Mouse (Mus musculus): ENCODE data around the gene Rpl11. TPM values are rescaled to one million over a fixed set of nuclear protein-coding genes. Genes with fewer than 3 reads are reported as not detected.
"Not testable (repeated sequence)": the region's sequence is repeated elsewhere in the genome, so short reads cannot be mapped to it uniquely, and the experiment has no call there.

Gene Rpl11
- polyA plus RNA-seq, 1 experiment from 2014 or later, result 333 TPM

DNA sequence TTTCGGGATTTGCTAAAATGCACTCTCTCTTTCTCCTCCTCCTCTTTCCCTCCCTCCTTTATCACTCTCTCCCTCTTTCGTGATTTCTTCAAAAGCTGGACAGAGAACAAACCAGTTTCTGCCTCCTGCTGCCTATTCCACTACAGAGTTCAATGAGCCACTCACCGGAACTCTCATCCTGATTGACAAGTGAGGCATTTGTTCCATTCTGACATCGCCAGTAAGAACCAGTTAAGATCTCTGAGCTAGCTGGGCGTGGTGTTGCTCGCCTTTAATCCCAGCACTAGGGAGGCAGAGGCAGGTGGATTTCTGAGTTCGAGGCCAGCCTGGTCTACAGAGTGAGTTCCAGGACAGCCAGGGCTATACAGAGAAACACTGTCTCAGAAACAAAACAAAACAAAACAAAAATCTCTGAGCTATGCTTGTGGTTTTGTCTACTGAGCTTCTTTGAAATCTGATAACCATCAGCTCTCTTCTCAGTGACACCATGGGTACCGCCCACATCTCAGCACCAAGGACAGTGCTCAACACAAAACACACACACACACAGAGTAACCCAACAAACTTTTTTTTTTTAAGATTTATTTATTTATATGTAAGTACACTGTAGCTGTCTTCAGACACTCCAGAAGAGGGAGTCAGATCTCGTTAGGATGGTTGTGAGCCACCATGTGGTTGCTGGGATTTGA, 6.7 kb upstream of the Rpl11 start:
- not testable (repeated sequence) for H3K4me1 ChIP-seq; ATAC-seq (ENCODE audit: low FRiP score); H3K9ac ChIP-seq; H3K4me3 ChIP-seq (replicated peaks); H3K9me3 ChIP-seq; H3K36me3 ChIP-seq (replicated peaks); H3K4me2 ChIP-seq; H3K27ac ChIP-seq; H3K27me3 ChIP-seq
- 62% methylated on average over 9 of the region's 9 CpGs for WGBS

GRCm38 (mm10) chr4:136057916-136058315, 4.7 kb upstream of the Rpl11 start:
- no peak for ATAC-seq (ENCODE audit: low FRiP score)
- no peak overlapping the region for H3K27ac ChIP-seq
- H3K4me3 ChIP-seq (replicated peaks), result no peak overlapping the region
- H3K27me3 ChIP-seq, result no peaks in the 10 kb centered on the region
- H3K9me3 ChIP-seq, result no peaks in the 10 kb centered on the region
- H3K36me3 ChIP-seq (replicated peaks), result no peaks in the 10 kb centered on the region
- H3K9ac ChIP-seq, result no peak overlapping the region
- H3K4me2 ChIP-seq, result no peak overlapping the region
- H3K4me1 ChIP-seq, result no peaks in the 10 kb centered on the region
- 94% methylated on average over 5 of the region's 5 CpGs for WGBS

DNA sequence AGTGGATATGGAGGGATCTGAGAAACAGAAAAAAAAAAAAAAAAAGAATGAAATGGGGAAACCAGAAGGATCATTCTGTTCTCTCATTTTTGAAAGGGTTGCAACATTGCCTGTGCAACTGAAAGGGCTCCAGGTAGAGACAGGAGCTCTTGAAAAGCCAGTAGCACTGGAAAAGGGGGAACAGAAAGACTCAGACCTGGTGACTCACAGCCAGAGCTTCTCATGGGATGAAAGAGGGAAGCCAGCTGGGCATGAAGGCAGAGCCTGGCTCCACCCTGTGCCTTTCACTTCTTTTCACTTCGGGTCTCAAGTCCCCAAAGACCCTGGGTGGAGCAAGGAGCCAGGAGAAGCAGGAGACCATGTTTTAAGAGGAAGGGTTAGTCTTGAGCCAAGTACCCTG, 2.8 kb upstream of the Rpl11 start:
- 33% methylated on average over 1 of the region's 1 CpGs for WGBS
- no peak for ATAC-seq (ENCODE audit: low FRiP score)
- Histone ChIP-seq H3K4me3 (replicated peaks) (no peak overlapping the region), H3K9me3 (no peaks in the 10 kb centered on the region), H3K9ac (no peak overlapping the region), H3K4me1 (peaks cover 13% of the 10 kb centered on the region), H3K4me2 (no peak overlapping the region), H3K27me3 (no peaks in the 10 kb centered on the region), H3K27ac (no peak overlapping the region), H3K36me3 (replicated peaks) (peaks cover 12% of the 10 kb centered on the region)

GRCm38 (mm10) chr4:136053843-136054242, 615 bp upstream of the Rpl11 start:
- Histone ChIP-seq H3K27ac (no peak overlapping the region), H3K9me3 (no peaks in the 10 kb centered on the region), H3K4me1 (peaks cover 23% of the 10 kb centered on the region), H3K4me2 (no peak overlapping the region), H3K36me3 (replicated peaks) (peaks cover 34% of the 10 kb centered on the region), H3K9ac (no peak overlapping the region), H3K27me3 (no peaks in the 10 kb centered on the region), H3K4me3 (replicated peaks) (0 out of 2 replicates have a peak overlapping the region, but pooled peaks have one; percentile 95)
- 78% methylated on average over 5 of the region's 5 CpGs for WGBS
- ATAC-seq (ENCODE audit: low FRiP score), result peak; percentile 3; the same call in 1 of the 2 replicates

DNA sequence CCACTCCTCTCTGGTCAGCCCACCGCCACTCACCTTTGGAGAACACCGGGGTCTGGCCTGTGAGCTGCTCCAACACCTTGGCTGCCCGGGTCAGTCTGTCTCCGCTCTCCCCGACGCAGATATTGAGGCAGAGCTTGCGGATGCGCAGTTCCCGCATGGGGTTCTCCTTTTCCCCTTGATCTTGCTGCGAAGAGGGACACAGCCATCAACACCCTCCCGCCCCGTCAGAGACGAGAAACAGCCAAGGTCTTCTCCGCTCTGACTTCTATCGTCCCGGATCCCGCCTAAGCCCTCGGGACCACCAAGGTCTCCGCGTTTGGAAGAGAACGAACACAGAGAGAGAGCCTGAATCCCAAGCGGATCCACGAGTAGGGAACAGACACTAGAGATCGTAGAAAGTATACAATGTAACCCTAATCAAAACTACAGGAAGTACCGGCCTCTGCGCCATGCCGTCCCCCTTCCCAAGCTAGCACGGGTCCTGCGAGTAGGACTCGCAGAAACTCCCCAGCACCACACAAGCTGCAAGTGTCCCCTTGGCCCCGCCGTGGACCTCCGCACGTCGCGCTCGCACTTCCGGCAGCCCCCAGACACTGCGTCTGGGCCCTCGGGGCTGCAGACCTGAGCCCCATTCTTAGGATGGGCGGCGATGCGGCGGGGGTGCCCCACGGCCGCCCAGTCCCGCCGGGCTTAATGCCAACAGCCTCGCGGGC, 538 bp downstream of the Rpl11 start:
- peak; percentile 82 for ATAC-seq (ENCODE audit: low FRiP score)
- 1% methylated on average over 50 of the region's 50 CpGs for WGBS
- Histone ChIP-seq H3K27me3 (no peaks in the 10 kb centered on the region), H3K9me3 (no peaks in the 10 kb centered on the region), H3K36me3 (replicated peaks) (peaks cover 46% of the 10 kb centered on the region), H3K4me3 (replicated peaks) (peak overlapping the region; percentile 95), H3K4me2 (peak overlapping the region; percentile 97), H3K27ac (peak overlapping the region; percentile 95), H3K9ac (peak overlapping the region; percentile 98), H3K4me1 (peaks cover 23% of the 10 kb centered on the region)

GRCm38 (mm10) chr4:136052060-136052459, 1.2 kb downstream of the Rpl11 start:
- Histone ChIP-seq H3K4me1 (peaks cover 23% of the 10 kb centered on the region), H3K9ac (peak overlapping the region; percentile 98), H3K4me3 (replicated peaks) (peak overlapping the region; percentile 95), H3K4me2 (peak overlapping the region; percentile 97), H3K27me3 (no peaks in the 10 kb centered on the region), H3K36me3 (replicated peaks) (peaks cover 52% of the 10 kb centered on the region), H3K9me3 (no peaks in the 10 kb centered on the region), H3K27ac (no peak overlapping the region)
- 3% methylated on average over 3 of the region's 3 CpGs for WGBS
- no peak for ATAC-seq (ENCODE audit: low FRiP score)

DNA sequence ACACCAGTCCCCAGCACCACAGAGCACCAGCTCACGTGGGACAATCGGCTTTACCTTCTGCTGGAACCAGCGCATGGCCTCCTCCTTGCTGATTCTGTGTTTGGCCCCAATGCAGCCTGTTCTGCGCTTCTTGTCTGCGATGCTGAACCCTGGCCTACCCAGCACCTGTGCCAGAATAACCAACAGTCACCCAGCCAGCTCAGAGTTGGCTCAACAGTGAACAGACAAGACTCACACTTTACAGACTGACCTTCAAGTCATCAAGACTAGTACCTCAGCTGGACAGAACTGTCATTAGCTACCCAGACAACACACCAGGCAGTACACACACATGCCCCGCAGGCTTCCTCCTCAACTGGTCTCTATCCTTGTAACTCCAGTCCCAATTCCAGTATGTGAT, 3.0 kb downstream of the Rpl11 start:
- H3K9me3 ChIP-seq, result no peaks in the 10 kb centered on the region
- H3K4me2 ChIP-seq, result no peak overlapping the region; the same call in 1 of the 2 replicates
- ATAC-seq (ENCODE audit: low FRiP score), result no peak
- no peak overlapping the region for H3K9ac ChIP-seq
- H3K27ac ChIP-seq, result no peak overlapping the region
- H3K36me3 ChIP-seq (replicated peaks), result peaks cover 69% of the 10 kb centered on the region
- WGBS, result 96% methylated on average over 6 of the region's 6 CpGs
- peaks cover 23% of the 10 kb centered on the region for H3K4me1 ChIP-seq
- no peaks in the 10 kb centered on the region for H3K27me3 ChIP-seq
- H3K4me3 ChIP-seq (replicated peaks), result no peak overlapping the region

DNA sequence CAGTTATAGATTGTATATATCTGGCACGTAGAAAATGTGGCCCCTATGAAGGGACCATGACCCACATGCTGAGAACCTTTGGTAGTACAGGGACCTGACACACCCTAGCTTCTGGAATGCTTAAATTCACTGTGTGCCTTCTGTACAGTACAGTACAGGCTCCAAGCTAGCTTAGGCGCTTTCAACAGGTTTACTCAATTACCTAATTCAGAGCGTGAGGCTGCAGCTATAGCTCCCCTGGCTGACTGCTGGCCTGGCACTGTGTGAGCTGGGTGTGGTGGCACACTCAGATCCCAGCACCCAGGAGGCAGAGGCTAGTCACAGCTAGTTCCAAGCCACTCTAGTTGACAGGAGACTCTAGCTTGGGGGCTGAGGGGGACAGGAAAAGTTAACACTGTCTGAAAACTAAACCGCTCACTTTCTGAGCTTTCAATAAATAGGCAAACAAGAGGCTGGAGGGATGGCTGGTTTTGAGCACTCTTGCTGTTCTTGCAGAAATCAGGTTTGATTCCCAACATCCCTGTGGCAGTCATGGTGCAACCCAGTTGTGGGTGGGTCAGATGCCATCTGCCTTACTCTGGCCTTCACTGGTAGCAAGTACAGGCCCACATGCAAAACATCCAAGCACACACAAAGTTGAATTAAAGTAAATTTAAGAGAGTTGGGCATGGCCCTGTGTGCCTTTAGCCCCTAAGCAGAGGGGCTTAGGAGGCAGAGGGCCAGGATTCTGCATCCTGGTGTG, 4.8 kb downstream of the Rpl11 start:
- ATAC-seq (ENCODE audit: low FRiP score), result no peak

GRCm38 (mm10) chr4:136047626-136048025, 5.6 kb downstream of the Rpl11 start:
- WGBS, result 64% methylated on average over 4 of the region's 4 CpGs
- Histone ChIP-seq H3K4me2 (no peak overlapping the region), H3K4me3 (replicated peaks) (no peak overlapping the region), H3K9ac (no peak overlapping the region), H3K27ac (no peak overlapping the region), H3K9me3 (no peaks in the 10 kb centered on the region), H3K4me1 (peaks cover 23% of the 10 kb centered on the region), H3K27me3 (no peaks in the 10 kb centered on the region), H3K36me3 (replicated peaks) (peaks cover 82% of the 10 kb centered on the region)
- no peak for ATAC-seq (ENCODE audit: low FRiP score)

More for the DNA sequence above, 4.8 kb downstream of the Rpl11 start:
- Histone ChIP-seq H3K4me3 (replicated peaks) (no peak overlapping the region), H3K27me3 (no peaks in the 10 kb centered on the region), H3K36me3 (replicated peaks) (peaks cover 82% of the 10 kb centered on the region), H3K9me3 (no peaks in the 10 kb centered on the region), H3K9ac (no peak overlapping the region), H3K4me2 (no peak overlapping the region), H3K27ac (no peak overlapping the region), H3K4me1 (peaks cover 23% of the 10 kb centered on the region)
- WGBS, result 78% methylated on average over 4 of the region's 4 CpGs

- 89% methylated on average over 6 of the region's 6 CpGs for WGBS
- H3K4me3 ChIP-seq (replicated peaks), result no peak overlapping the region
- H3K27me3 ChIP-seq, result no peaks in the 10 kb centered on the region
- H3K9ac ChIP-seq, result no peak overlapping the region
- H3K9me3 ChIP-seq, result no peaks in the 10 kb centered on the region
- no peak overlapping the region for H3K4me2 ChIP-seq
- ATAC-seq (ENCODE audit: low FRiP score), result no peak
- H3K27ac ChIP-seq, result 0 out of 2 replicates have a peak overlapping the region, but pooled peaks have one; percentile 36
- peaks cover 78% of the 10 kb centered on the region for H3K36me3 ChIP-seq (replicated peaks)
- H3K4me1 ChIP-seq, result peaks cover 18% of the 10 kb centered on the region
These were observed 6.3 kb downstream of the Rpl11 start for GRCm38 (mm10) chr4:136046888-136047287.

DNA sequence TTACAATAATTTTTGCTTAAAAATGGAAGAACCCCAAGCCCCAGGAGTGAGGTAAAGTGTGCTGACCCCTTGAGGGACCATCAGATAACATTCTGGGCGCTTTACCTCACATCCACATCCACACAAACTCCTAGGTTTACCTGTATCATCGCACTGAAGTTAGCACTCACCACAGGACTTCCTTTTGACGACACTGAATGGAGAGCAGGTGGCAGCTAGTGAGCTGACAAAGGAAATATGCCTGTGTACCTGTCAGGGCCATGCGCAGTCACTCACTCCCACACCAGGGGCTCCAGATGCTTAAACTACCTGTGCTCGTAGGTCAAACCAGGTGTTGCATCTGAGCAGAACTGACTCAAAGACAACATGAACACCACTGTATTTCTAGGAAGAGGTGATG, 8.1 kb downstream of the Rpl11 start:
- no peaks in the 10 kb centered on the region for H3K9me3 ChIP-seq
- WGBS, result 90% methylated on average over 5 of the region's 5 CpGs
- no peak overlapping the region for H3K27ac ChIP-seq
- no peaks in the 10 kb centered on the region for H3K27me3 ChIP-seq
- no peak overlapping the region for H3K9ac ChIP-seq
- no peak overlapping the region for H3K4me3 ChIP-seq (replicated peaks)
- no peak for ATAC-seq (ENCODE audit: low FRiP score)
- H3K36me3 ChIP-seq (replicated peaks), result peaks cover 60% of the 10 kb centered on the region
- H3K4me2 ChIP-seq, result no peak overlapping the region
- peaks cover under 1% of the 10 kb centered on the region; the same call in 1 of the 2 replicates for H3K4me1 ChIP-seq

DNA sequence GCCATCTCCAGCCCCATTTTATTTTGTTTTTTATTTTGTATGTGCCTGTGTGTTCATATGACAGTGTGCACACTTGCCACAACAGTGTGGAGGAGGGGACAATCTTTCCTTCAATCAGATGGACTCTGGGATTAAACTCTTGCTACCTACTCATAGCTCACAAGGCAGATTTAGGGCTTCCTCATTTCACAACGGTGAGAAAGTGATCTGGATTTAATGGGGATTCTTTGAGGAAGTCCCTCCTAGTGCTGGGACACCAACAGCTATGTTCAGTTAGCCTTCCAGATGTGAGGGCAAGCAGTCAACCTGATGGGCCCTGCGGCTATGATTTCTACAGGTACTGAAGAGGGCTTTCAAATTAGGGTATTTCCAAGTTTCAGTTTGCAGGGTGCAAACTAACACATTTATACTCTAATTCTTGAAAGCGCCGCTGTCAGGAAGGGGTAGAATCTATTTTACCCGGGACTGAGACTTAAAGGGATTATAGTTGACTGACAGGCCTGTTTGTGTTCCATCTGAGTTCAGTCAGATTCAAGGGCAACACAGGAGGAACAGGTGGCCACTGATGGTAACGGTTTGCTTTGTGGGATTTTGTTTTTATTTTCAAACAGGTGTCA, 9.3 kb downstream of the Rpl11 start:
- no peak for ATAC-seq (ENCODE audit: low FRiP score)

More for the DNA sequence above, 9.3 kb downstream of the Rpl11 start:
- Histone ChIP-seq H3K36me3 (replicated peaks) (peaks cover 48% of the 10 kb centered on the region), H3K9me3 (no peaks in the 10 kb centered on the region), H3K27ac (no peak overlapping the region), H3K4me1 (no peaks in the 10 kb centered on the region; the same call in 1 of the 2 replicates), H3K4me3 (replicated peaks) (no peak overlapping the region), H3K9ac (no peak overlapping the region), H3K27me3 (no peaks in the 10 kb centered on the region), H3K4me2 (no peak overlapping the region)
- 81% methylated on average over 6 of the region's 6 CpGs for WGBS
